Mouse (Mus musculus): ENCODE results near the gene Zfp444.

DNA sequence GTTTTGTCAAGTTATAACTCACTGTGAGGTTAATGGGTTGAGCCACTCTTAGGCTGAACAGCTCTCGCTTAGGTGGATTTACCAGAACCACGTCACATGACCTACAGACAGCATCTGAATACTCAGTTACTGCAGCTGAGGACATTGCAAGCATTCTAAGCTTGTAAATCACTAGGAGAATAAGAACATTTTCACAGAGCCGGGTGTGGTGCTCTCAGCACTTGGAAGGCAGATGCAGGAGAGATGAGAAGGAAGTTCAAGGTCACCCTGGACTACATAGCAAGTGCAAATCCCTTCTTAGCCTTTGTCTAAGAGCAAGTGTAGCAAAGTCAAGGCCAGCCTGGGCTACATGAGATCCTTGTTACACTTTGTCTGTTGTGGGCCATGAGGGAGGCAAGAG is 32.2 kb downstream of the Zfp444 start:
- no peak for TF ChIP-seq POLR2A (IDR thresholded peaks at IDR 0.05; ENCODE audit: low read depth, low read length)
- no peak for TF ChIP-seq CTCF (IDR thresholded peaks at IDR 0.05; ENCODE audit: extremely low read depth, insufficient read depth, insufficient read length, insufficient replicate concordance)

Data from spleen, adult 2 months (tissue).